Mouse (Mus musculus) MEL (cell line): Measurements from ENCODE around the gene Gbp8. TPM values are rescaled to one million over a fixed set of nuclear protein-coding genes. Genes with fewer than 3 reads are reported as not detected.
A peak's percentile ranks its signal among the peaks of the same experiment; 100 is the strongest.
"Not testable (repeated sequence)": the region's sequence is repeated elsewhere in the genome, so short reads cannot be mapped to it uniquely, and the experiment has no call there.

Experiments
- DNase-seq: peaks from one replicate; pipeline ENCODE4 v3.0.0; 2011; ENCODE audit warnings: low read depth, low spot score
- H3K27ac ChIP-seq: 2 replicates; pipeline ENCODE4 v1.5.1; 2012; ENCODE audit warnings: low read depth, mild to moderate bottlenecking, control low read depth, low read length, moderate library complexity; ENCODE audit not compliant: control insufficient read depth
- H3K27me3 ChIP-seq, 2 experiments: fragments of 150-350 bp in 1 of 2; sonication (generic) in 1 of 2; 2 replicates each; pipeline ENCODE4 v1.6.1; 2012; ENCODE audit warnings: low read length in 2 of 2, mild to moderate bottlenecking in 2 of 2, improper control_type of control experiment in 1 of 2, moderate library complexity in 1 of 2; ENCODE audit not compliant: insufficient read depth in 2 of 2, control insufficient read depth in 1 of 2
- H3K36me3 ChIP-seq, 2 experiments: 2 replicates each; pipeline ENCODE4 v1.6.1; 2012 to 2014; ENCODE audit warnings: low read length in 2 of 2, improper control_type of control experiment in 1 of 2, inconsistent platforms in 1 of 2, mild to moderate bottlenecking in 1 of 2; ENCODE audit not compliant: insufficient read depth in 2 of 2, control insufficient read depth in 1 of 2
- H3K4me1 ChIP-seq, 2 experiments: fragments of 150-350 bp in 1 of 2; sonication (generic) in 1 of 2; 2 replicates each; pipeline ENCODE4 v1.6.1; 2012; ENCODE audit warnings: low read length in 2 of 2, improper control_type of control experiment in 1 of 2, mild to moderate bottlenecking in 1 of 2; ENCODE audit not compliant: insufficient read depth in 2 of 2, control insufficient read depth in 1 of 2
- H3K4me3 ChIP-seq, 2 experiments: fragments of 150-350 bp in 1 of 2; sonication (generic) in 1 of 2; 2 replicates each; pipeline ENCODE4 v1.5.1; 2012; ENCODE audit warnings: low read depth in 2 of 2, low read length in 2 of 2, mild to moderate bottlenecking in 2 of 2, moderate library complexity in 2 of 2, control low read depth in 1 of 2, improper control_type of control experiment in 1 of 2; ENCODE audit not compliant: control insufficient read depth in 1 of 2, insufficient read depth in 1 of 2
- H3K79me2 ChIP-seq: 2 replicates; pipeline ENCODE4 v1.6.1; 2012; ENCODE audit warnings: mild to moderate bottlenecking, low read length, moderate library complexity; ENCODE audit not compliant: control insufficient read depth, poor library complexity, insufficient read depth
- H3K9ac ChIP-seq: 2 replicates; pipeline ENCODE4 v1.6.1; 2012; ENCODE audit warnings: low read depth, mild to moderate bottlenecking, control low read depth, low read length, moderate library complexity; ENCODE audit not compliant: control insufficient read depth, poor library complexity, severe bottlenecking
- H3K9me3 ChIP-seq: fragments of 150-350 bp; sonication (generic); replicated peaks from 2 replicates; pipeline ENCODE4 v1.6.1; 2012; ENCODE audit warnings: mild to moderate bottlenecking, low read length, improper control_type of control experiment, moderate library complexity; ENCODE audit not compliant: insufficient read depth
- MXI1 ChIP-seq: IDR thresholded peaks from 2 replicates; pipeline ENCODE4 v1.6.1; 2011; ENCODE audit warnings: mild to moderate bottlenecking, low read depth, low read length, improper control_type of control experiment
- POLR2AphosphoS2 ChIP-seq: IDR thresholded peaks from 2 replicates; pipeline ENCODE4 v1.6.1; 2011; ENCODE audit warnings: low read length, improper control_type of control experiment
- TBP ChIP-seq: IDR thresholded peaks from 2 replicates; pipeline ENCODE4 v1.8.0; 2011; ENCODE audit warnings: low read depth, low read length, improper control_type of control experiment
- TCF12 ChIP-seq: IDR thresholded peaks from 2 replicates; pipeline ENCODE4 v1.6.1; 2014; ENCODE audit warnings: low read depth, mild to moderate bottlenecking, inconsistent platforms, low read length, improper control_type of control experiment, moderate library complexity
- USF1 ChIP-seq: IDR thresholded peaks from 2 replicates; pipeline ENCODE4 v1.6.1; 2014; ENCODE audit warnings: low read depth, mild to moderate bottlenecking, inconsistent platforms, low read length, improper control_type of control experiment, moderate library complexity
- polyA plus RNA-seq, 2 experiments: library from polyadenylated mRNA; stranded (reverse) in 1 of 2; unstranded in 1 of 2; fragments of >175 nt in 1 of 2; fragments of >200 nt in 1 of 2; gene quantifications; 2 replicates each; pipeline versions ENCODE4 v1.2.1 to v1.2.4; 2012; ENCODE audit warnings: low replicate concordance in 2 of 2, low read depth in 1 of 2; ENCODE audit not compliant: insufficient read length in 2 of 2, insufficient read depth in 1 of 2, missing spikeins in 1 of 2
- total RNA-seq: library from RNA; depleted of rRNA; stranded (reverse); fragments of 300-350 nt; gene quantifications from 2 replicates; pipeline ENCODE4 v1.2.3, GENCODE M21; 2012

The Gbp8 gene
- total and polyA plus RNA-seq, 3 experiments: not detected

DNA sequence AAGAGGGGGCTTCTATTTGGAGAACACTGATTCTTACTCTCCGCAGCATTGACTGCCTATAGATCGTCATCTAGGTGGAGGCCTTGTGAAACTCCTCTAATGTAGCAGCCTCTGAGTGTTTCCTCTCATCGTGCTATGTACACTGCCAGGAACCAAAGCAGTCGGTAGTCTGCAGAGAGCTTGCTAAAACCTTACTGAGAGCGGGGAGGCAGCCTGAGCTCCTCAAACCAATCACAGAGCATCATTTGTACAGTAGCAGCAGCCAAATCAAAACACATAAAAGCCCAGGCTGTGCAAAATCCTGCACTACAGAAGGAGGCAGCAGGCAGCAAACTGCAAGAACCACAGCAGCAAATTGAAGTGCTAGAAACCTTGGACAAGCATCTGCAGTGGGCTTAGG lies 25.7 kb downstream of the Gbp8 start:
- H3K9me3 ChIP-seq: no peaks in the 10 kb centered on the region
- no peaks in the 10 kb centered on the region for H3K79me2 ChIP-seq
- no peak for DNase-seq
- no peaks in the 10 kb centered on the region for H3K36me3 ChIP-seq
- no peak overlapping the region for H3K27ac ChIP-seq
- H3K4me1 ChIP-seq: no peaks in the 10 kb centered on the region
- TF ChIP-seq MXI1: no peak
- TF ChIP-seq TBP: no peak
- no peak for TF ChIP-seq POLR2AphosphoS2
- TF ChIP-seq TCF12: no peak
- TF ChIP-seq USF1: no peak
- H3K27me3 ChIP-seq: no peaks in the 10 kb centered on the region
- H3K4me3 ChIP-seq: no peak overlapping the region
- no peak overlapping the region for H3K9ac ChIP-seq

- peak overlapping the region in 1 of 2 experiments; percentile 22; a peak in 2 of 4 replicates for H3K4me3 ChIP-seq
- not testable (repeated sequence) for H3K27ac ChIP-seq
These were observed 29.0 kb downstream of the Gbp8 start for GRCm38 (mm10) chr5:105110271-105110852.

GRCm38 (mm10) chr5:105109775-105110174 lies 29.6 kb downstream of the Gbp8 start:
- not testable (repeated sequence) for H3K79me2 ChIP-seq, H3K9ac ChIP-seq, H3K4me3 ChIP-seq, H3K27ac ChIP-seq, H3K9me3 ChIP-seq, H3K4me1 ChIP-seq, H3K27me3 ChIP-seq, DNase-seq, H3K36me3 ChIP-seq

More at GRCm38 (mm10) chr5:105110271-105110852, 29.0 kb downstream of the Gbp8 start:
- DNase-seq, H3K9ac ChIP-seq, H3K36me3 ChIP-seq, H3K4me1 ChIP-seq, H3K79me2 ChIP-seq, H3K9me3 ChIP-seq, H3K27me3 ChIP-seq: not testable (repeated sequence)

- not testable (repeated sequence) for H3K9me3 ChIP-seq, H3K27me3 ChIP-seq, H3K4me1 ChIP-seq, H3K4me3 ChIP-seq, DNase-seq, H3K27ac ChIP-seq, H3K79me2 ChIP-seq, H3K36me3 ChIP-seq, H3K9ac ChIP-seq
These were observed 33.7 kb downstream of the Gbp8 start for GRCm38 (mm10) chr5:105105689-105106088.
